Mouse (Mus musculus) CD4-positive, CD25-positive, alpha-beta regulatory T cell, adult 2 months (primary cell): ENCODE measurements around the gene Rps6kb1.

Experiments used
- DNase-seq: peaks from one replicate; pipeline ENCODE4 v3.0.0-alpha.2; 2012; ENCODE audit warnings: low read depth, low spot score

The Rps6kb1 gene

DNA sequence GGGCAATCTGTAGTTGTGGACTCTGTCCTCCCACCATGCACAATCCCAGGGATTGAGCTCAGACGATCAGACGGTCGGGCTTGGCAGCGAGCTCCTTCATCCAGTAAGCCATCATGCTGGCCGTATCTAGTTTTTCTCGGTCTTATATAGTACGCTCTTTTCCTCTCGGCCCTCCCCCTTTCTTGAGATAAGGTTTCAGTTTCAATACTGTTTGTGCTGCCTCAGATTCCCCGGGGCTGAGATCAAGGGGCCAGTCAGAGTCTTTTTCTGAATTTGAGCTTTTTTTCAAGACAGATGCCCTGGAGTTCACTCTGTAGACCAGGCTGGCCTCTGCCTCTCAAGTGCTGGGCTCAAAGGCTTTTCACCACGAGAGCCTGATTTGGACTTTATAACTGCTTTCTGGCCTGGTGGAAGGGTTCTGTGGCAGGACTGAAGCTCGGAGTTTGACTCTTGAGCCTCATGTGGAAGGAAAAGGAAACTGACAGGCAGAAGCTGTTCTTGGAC lies 36.7 kb upstream of the Rps6kb1 start:
- DNase-seq, result peak; percentile 87

GRCm38 (mm10) chr11:86580319-86581113 lies 35.9 kb upstream of the Rps6kb1 start:
- peak; percentile 63 for DNase-seq

GRCm38 (mm10) chr11:86579731-86580318 lies 35.2 kb upstream of the Rps6kb1 start:
- no peak for DNase-seq

- DNase-seq, result peak; percentile 74
These were observed 34.5 kb upstream of the Rps6kb1 start for GRCm38 (mm10) chr11:86578809-86579730.

DNA sequence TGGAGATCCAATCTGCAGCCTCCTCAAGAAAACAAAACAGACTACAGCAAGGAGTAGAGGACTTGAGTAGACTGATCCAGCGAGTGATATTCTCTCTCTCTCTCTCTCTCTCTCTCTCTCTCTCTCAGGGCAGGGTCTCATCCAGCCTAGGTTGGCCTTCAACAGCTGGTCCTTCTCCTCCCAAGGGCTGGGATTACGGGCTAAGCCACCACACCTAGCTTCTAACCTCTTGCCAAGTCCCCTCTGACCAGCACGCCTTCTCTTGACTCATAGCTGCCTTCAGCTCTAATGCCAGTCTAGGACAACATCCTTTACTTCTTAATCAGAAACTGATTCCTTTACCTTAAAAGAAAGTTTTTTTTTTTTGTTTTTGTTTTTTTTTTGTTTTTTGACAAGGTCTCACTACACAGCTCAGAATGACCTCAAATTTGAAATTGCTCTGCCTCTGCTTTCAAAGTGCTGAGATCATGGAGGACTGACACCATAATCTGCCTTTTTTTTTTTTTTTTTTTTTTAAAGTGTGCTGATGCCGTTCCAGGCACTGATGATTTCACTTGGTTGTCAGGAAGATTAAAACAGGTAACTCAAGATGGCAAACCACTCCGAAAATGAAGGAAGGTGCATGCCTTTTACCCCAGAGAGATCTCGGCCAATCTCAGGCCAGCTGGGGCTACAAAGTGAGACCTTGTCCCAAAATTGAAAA lies 33.7 kb upstream of the Rps6kb1 start:
- DNase-seq, result no peak

DNA sequence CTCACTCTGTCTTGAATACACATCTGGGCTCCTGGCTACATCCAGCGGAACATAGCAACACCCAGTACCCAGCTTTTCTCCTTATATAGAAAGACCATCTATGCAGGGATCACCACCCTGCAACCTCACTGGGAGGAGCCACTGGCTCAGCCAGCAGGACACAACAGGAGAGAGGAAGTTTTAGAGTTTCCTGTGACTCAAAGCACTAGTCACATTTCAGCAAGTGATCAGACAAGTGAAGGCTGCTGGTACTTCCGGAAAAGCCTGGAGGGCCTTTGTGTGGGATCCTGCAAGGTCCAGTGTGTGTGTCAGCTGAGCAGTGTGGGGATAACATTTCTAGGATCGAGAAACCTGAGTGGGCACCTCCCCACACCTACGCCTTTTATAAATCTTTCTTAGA lies 32.6 kb upstream of the Rps6kb1 start:
- DNase-seq, result peak; percentile 65

DNA sequence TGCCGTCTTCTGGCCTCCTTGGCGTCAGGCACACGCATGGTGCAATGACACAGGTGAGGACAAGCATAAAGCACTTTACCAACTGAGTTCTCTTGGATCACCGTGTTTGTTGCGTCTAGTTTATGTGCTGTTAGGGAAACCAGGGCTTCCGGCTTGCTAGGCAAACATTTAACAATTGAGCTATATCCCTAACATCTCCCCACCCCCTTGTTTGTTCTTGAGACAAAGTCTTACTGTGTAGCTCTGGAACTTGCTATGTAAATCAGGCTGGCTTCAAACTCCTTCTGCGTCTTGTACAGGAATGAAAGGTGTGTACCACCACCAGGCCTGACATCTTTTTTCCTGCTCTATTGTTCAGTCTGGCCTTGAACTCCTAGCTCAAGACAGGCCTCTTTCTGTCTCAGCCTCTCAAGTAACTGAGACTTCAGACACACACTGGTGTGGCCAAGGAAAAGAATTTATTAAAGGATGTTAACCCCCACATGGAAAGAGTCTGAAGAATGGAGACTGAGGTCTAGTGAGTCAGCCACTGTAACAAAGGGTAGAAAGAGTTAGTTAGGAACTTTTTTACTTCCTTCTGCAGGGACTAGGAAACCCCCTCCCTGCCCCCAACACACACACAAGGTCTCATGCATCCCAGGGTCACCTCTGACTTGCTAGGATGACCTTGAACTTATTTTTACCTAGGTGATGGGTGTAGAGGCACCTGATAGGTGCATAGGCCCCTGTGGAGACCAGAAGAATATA lies 31.2 kb upstream of the Rps6kb1 start:
- no peak for DNase-seq

- DNase-seq, result no peak
These were observed 29.8 kb upstream of the Rps6kb1 start for GRCm38 (mm10) chr11:86574408-86574807.

GRCm38 (mm10) chr11:86573646-86574231 lies 29.1 kb upstream of the Rps6kb1 start:
- peak; percentile 53 for DNase-seq

DNA sequence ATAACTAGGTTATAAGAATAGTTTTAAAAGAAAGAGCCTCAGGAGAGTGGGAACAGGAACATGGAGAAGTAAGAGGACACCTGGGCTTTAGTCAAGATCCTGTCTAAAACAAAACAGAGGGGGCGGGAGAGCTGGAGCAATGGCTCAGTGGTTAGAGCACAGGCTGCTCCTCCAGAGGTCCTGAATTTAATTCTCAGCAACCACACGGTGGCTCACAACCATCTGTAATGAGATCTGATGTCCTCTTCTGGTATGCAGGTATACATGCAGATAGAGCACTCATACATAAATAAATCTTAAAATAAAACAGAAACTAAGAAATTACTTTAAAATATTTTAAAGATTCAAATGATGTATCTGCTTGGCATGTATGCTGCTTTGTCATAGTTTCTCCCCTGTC lies 28.0 kb upstream of the Rps6kb1 start:
- DNase-seq, result peak; percentile 52

GRCm38 (mm10) chr11:86571871-86572270 lies 27.3 kb upstream of the Rps6kb1 start:
- DNase-seq, result no peak

DNA sequence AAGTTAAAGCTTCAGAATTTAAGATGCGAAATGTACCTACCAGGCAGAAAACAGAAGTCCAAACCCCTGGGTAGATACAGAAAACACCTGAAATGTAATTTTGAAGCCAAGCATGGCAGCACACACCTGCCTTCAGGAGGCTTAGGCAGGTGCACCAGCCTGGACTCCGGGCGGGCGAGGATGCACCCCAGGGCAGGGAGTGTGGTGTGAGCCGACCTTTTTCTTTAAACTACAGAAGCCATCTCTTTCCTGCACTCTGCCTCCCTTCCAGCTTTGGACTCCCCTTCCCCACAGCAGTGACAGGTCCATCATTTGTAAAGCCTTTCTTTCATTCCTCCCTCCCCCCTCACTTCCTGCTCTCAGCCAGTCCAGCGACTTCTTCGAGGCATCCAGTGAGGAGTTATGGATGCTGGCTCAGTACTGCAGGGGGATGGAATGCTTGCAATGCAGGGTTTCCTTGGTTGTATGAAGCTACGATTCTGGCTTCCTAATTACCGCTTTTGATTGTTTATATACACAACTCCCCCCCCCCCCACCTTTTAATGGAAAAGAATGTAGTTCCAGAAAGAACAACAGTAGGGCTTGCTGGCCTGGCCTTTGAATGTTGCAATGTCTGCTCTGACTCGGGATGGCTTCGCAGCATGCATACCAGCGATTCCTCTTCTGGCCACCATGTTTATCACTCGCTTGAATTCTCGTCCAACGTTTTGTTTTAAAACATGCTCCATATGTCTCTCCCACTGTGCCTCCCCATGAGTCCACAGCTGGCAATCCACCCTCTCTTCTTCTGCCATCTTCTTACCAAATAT lies 26.6 kb upstream of the Rps6kb1 start:
- no peak for DNase-seq

DNA sequence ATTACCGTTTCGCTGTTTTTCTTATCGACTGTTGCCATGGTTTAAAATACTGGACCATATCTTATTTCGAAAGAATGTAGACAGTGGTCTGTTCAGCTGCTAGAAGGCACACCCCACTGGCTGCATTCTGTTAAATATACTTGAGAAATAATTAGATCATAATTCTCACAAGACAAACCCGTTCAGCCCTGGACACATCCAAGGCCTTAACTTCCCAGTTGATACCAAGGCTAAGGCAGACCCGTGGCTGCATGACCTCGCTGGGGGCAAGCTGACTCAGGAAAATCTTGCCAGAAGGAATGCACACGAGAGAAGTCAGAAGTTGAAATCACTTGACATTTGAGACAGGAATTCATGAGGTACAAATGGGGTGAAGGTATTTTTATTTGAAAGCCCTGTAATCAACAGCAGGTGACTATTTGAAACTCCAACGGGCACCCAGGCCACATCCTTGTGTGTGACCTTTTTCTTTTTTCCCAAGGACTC lies 25.7 kb upstream of the Rps6kb1 start:
- no peak for DNase-seq

DNA sequence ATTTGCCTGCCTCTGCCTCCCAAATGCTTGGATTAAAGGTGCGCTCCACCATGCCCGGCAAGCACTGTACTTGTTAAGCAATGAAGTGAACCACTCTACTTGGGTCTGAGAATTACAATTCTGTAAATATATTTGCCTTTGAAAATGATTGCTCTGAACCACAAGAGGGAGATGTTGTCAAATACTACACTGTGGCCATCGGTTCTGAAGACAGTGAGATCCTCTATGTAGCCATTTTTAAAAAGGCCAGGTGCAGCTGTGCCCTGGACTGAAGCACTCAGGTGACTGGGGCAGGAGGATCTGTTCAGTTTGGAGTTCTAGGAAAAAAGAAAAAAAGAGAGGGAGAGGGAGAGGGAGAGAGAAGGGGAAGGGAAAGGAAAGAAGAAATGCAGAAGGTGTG lies 23.8 kb upstream of the Rps6kb1 start:
- peak; percentile 79 for DNase-seq

DNA sequence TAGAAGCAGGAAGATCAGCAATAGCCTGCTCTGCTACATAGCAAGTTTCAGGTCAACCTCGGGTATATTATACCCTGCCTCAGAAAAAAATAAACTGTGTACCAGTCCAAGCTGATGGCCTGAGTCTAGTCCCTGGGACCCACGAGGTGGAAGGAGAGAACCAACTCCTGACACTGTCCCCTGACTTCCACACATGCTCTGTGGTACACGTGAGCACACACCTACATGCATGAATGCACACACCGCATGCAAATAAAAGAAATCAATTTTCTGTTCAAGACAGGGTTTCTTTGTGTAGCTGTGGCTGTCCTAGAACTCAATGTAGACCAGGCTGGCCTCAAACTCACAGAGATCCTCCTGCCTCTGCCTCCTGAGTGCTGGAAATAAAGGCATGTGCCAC lies 13.7 kb upstream of the Rps6kb1 start:
- DNase-seq, result no peak

GRCm38 (mm10) chr11:86553525-86553924 lies 8.9 kb upstream of the Rps6kb1 start:
- DNase-seq, result no peak

DNA sequence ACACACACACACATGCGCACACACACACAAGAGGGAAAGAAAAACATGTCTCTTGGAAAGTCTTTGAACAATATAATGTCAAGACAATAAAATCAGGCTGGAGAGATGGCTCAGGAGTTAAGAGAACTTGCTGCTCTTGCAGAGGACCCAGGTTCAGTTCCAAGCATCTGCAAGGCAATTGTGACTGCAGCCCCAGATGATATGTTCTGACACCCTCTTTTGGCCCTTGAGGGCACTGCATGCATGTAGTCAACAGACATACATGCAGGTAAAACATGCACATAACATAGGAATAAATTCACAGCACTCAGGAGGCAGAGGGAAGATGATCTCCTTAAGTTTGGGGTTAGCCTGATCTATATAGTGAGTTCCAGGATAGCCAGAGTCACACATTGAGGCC lies 2.8 kb upstream of the Rps6kb1 start:
- peak; percentile 46 for DNase-seq

- no peak for DNase-seq
These were observed 951 bp upstream of the Rps6kb1 start for GRCm38 (mm10) chr11:86545556-86545955.

DNA sequence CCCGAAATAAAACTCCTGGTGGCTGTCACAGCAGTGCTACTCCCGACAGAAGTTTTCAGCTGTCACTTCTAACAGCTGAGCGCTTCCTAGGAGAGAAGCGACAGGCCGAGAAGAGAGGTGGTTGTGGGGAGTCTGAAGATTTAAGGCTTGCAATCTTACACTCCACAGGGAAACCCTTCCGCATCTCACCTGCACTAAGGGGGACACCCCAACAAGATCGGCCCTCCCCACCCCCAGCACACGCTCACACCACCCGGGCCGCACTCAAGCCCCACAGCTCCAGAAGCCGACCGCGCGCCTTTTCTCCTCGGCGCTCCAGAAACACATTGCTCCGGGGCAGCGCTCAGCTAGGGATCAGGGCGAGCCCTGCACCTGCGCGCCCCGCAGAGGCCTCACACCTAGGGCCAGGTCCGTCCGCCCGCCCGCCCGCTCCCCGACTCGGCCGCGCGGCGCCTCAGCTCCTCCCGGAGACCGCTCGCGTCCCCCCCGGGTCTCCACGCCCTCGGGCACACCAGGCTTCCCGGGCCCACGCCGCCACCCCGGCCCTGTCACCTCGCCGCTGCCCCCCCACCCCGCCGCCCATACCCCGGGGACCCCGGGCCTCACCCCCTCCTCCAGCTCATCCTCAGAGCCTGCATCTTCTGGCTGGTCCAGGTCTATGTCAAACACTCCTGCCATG lies 506 bp downstream of the Rps6kb1 start:
- DNase-seq, result no peak
